Mouse (Mus musculus) erythroblast, adult 5-6 weeks (primary cell): Measurements from ENCODE around the gene Slc6a13. TPM values are rescaled to one million over a fixed set of nuclear protein-coding genes. Genes with fewer than 3 reads are reported as not detected.
A peak's percentile ranks its signal among the peaks of the same experiment; 100 is the strongest.

Source experiments
- ATAC-seq: replicated peaks from 2 replicates; pipeline ENCODE4 v1.8.0; 2016; ENCODE audit warnings: moderate number of reproducible peaks, mild to moderate bottlenecking, moderate TSS enrichment, inconsistent platforms; ENCODE audit not compliant: poor library complexity, low FRiP score, severe bottlenecking
- total RNA-seq, 2 experiments: library from RNA; stranded (forward) in 1 of 2; stranded (reverse) in 1 of 2; fragments of 150-400 nt in 1 of 2; fragments of 200-764, 138-1000 nt in 1 of 2; gene quantifications; 2 replicates each; pipeline versions ENCODE4 v1.2.3 to v1.2.4; 2015 to 2017; ENCODE audit warnings: low replicate concordance in 2 of 2

The Slc6a13 gene
- total RNA-seq (2015; ENCODE audit: low replicate concordance), result 1.7 and 3.1 TPM in 2 replicates
- total RNA-seq (2017; ENCODE audit: low replicate concordance), result 0.56 and 1.4 TPM in 2 replicates

DNA sequence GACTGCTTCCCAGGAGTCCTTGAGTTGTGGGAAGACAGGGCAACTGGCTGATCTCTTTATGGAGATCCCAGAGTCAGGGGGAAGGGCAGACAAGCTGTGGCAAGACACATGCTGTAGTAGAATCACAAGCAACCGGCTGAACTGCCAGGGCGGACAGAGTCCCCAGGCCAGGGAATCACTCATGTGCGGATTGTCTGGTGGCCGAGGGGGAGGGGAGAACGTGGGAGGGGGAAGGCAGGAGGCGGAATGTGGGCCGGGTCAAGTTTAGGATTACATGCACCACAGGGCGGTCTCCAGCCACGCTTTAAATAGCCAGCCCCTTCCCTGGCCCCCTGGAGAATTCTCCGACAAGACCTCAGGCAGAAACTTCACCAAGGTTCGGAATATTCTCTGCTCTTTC, at the start of gene Slc6a13:
TSS of gene Slc6a13 (plus strand) at position 274 of the 400 bp plus-strand sequence.
- no peak for ATAC-seq

DNA sequence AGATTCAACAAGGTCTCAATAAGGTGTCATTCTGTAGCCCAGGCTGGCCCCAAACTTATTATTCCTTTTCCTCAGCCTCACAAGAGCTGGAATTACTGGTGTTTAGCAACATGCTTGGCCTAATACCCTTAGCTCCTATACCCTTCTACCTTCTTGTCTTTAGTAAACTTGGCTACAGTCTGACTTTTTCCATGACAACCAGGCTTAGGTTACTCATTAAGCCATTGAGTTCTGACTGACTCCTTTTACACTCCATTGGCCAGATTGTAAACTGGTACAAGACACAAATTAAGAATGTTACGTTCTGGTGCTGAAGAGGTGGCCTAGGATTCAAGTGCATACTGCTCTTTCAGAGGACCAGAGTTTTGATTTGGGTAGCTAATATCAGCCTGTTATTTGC, 49.6 kb upstream of the Slc6a13 start:
- no peak for ATAC-seq

DNA sequence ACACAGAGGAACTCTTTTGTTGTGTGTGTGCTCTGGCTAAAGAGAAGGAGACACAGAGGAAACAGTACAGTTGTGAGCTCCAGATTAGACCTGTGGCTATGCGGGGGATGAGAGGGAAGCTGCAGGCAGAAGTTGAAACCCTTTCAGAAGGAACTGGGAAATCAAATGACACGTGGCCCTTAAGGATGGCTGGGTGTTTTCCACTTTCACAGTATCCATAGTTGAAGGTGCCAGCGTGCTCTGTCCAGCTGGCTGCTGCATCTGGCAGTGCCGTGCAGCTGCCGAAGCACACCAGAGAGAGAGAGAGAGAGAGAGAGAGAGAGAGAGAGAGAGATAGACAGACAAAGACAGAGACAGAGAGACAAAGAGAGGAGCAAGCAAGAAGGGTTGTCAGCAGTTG, 48.8 kb upstream of the Slc6a13 start:
- no peak for ATAC-seq

DNA sequence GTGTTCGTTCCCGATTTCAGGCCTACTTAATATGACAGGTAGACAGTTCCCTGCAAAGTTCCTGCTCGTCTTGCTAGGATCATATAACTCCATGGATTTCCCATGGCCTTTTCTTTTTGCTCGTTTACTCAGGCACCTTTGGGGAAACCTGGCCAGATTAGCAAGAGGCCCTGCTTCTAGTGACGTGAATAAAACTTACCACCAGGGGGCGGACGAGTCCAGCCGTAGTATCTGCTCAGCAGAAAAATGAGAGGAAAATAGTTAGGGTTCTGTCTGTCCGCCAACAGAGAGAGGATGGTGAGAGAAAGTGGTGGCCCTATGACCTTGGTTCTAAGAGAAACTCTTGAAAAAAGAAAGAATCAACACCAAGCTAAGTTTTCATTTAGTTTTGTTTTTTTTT, 39.5 kb upstream of the Slc6a13 start:
- ATAC-seq, result peak; percentile 90

DNA sequence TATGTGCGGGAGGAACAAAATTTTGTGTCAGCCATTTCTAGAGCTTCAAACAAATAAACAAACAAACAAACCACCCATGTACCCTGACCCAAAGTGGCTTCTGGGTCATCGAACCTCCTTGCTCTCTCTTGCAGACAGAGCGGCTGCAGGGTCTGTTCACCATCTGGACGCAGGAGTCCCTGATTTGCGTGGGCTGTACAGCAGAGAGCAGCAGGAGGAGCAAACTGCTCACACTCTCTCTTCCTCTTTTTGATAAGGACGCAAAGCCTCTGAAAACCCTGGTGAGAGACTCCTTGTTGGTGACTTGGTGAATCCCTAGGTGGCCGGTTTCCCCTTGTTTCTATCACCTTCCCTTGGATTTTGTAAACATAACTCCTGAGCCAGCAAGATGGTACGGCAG, 38.8 kb upstream of the Slc6a13 start:
- no peak for ATAC-seq

DNA sequence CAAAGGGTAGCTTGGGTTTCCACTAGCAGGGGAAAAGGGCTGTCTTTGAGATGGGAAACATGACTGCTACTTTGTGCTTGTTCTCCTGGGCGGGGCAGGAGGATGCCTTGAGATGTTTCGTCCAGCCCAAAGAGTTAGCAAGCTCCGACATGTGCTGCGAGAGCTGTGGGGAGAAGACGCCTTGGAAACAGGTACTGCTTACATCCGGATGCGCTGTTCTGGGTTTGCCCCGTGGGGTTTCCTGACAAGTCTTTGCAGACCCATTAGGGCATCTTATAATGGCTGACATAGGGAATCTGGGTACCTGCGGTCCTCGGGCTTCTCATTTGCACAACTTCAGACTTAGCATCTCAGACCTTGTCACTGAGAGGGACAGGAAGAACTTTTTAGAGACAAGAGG, 38.0 kb upstream of the Slc6a13 start:
- no peak for ATAC-seq

DNA sequence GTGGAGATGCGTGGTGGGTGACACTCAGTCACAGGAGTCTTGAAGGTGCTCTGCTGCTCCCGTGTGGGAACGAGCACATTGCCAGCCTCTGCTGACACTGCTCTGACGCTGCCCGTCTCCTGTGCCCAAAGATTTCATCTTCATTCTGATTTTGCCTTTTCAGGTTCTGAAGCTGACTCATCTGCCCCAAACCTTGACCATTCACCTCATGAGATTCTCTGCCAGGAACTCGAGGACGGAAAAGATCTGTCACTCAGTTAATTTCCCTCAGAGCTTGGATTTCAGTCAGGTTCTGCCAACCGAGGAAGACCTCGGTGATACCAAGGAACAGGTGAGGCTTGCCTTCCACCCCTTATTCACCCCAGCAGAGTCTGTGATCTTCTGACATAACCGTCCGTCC, 37.5 kb upstream of the Slc6a13 start:
- no peak for ATAC-seq

DNA sequence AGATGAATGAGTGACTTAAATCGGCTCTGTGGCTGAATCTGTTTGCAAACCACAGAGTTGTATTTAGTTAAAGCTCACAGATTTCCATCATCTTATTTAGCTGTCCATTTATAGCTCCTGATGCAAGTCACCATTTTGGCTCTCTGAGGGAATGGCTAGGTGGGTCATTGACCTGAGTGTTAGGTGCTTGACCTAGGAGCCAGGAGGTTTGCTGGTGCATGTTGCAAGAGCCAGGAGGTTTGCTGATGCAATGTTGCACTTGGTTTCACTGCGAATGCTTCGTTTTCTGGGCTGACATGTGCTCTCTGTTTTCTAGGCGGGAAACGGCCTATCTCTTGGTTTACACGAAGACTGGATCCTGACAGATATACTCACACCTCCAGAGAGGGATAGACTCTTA, 29.9 kb upstream of the Slc6a13 start:
- ATAC-seq, result no peak

DNA sequence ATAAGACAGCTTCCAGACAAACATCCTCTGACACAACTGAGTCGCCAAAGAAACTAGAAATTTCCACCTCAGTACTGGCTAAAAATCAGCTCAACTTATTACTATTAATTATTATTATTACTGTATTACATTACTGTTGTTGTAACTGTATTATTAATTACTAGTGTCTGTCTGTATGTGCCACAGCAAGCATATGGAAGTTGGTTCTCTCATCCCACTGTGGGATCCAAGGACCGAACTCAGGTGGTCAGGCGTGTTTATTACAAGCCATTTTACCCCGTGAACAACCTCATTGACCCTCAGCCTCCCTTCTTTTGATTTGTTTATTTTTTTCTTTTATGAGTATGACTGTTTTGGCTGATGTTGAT, 28.3 kb upstream of the Slc6a13 start:
- ATAC-seq, result peak; percentile 30

DNA sequence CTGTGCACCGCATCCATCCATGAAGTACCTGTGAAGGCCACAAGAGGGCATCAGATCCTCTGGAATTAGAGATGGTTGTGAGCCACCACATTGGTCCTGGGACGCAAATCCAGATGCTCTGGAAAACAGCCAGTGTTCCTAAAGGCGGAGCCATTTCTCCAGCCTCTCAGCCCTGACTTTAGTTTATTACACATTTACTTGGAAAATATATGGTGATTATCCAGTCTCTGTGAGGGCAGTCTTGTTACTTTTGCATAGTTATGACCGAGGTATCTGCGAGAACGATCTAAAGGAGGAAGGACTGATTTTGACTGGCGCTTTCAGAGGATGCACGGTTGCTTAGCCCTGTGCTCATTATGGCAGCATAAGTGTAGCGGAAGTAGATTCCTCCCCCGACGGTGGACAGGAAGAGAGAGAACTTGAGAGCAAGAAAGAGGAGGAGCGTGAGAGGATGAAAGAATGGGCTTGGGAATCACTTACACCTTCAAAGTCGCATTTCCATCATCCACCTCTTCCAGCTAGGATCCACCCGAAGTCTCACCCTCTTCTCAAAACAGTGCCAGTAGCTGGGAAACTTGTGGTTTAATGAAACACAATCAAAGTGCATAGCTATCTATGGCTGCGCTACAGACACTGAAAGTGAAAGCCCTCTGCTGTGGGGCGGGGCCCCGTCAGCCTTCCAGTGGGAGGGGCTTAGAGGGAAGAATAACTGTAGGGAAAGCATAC, 27.8 kb upstream of the Slc6a13 start:
- ATAC-seq, result peak; percentile 90

DNA sequence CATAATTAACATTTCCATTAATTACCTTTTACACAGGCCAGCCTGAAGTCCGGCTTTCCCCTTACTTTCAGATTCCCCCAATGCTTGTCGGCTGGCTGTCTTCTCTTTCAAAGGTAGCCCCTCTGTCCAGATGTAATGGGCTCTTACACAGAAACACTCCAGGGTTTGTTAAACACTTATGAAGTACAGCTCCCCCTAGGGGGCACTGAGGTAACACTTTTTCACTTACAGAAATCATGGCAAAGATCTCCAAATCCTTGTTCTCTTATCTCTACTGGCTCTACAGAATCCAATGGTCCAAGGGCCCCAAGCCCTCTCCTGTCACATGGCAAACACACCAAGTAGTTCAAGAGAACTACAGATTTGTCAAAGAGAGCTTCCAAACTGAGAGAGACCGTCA, 25.7 kb upstream of the Slc6a13 start:
- no peak for ATAC-seq

DNA sequence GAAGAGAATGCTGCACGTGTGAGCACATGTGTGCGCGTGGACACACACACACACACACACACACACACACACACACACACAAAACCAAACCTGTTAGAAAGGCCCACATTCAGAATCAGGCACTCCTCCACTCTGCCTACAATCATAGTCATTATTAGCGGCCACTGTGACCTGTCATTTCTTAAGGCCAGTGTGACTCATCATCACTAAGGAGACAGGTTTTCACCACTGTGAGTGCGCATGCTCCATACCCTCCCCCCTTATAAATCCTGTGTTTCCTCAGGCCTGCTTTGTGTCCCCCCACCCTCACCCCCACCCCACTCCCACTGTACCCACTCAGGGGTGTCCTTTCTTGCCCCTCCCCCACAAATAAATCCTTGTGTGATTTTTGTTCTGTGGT, 15.9 kb upstream of the Slc6a13 start:
- ATAC-seq, result no peak

DNA sequence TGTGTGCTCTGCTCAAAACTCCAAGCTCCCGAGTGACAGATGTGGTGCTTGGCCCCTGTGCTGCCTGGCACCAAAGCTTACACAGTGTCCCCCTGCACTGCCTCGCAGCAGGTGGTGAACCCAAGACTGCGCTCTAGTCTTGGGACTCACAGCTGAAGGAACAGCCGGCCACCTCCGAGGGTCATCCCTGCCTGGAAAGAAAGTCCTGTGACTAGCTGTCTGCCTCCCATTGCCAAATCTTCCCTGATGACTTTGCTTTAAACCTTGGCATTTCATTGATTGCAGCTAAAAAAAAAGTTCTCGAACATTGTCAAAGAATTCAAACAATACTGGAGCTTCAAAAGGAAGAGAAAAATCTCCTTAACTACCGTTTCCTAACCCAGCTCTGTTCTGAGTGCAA, 710 bp upstream of the Slc6a13 start:
- ATAC-seq, result no peak

DNA sequence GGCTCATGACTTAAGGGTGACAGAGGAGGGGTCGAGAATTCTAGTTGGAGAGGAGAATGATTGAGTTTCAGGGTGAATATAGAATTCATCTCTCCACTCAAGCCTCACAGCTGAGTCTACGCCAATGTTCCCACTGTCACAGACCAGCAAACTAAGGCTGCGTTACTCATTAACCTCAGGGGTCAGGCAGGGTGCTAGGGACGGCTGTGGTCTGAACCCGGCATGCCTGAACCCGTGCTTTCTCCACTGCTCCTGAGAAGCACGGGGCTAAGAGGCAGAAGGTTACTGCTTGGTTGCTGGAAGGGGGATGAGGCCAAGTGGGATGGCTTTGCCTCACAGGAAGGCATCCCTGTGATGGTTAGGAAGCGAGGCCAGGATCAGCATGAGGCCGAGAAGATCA, 477 bp downstream of the Slc6a13 start:
- no peak for ATAC-seq

DNA sequence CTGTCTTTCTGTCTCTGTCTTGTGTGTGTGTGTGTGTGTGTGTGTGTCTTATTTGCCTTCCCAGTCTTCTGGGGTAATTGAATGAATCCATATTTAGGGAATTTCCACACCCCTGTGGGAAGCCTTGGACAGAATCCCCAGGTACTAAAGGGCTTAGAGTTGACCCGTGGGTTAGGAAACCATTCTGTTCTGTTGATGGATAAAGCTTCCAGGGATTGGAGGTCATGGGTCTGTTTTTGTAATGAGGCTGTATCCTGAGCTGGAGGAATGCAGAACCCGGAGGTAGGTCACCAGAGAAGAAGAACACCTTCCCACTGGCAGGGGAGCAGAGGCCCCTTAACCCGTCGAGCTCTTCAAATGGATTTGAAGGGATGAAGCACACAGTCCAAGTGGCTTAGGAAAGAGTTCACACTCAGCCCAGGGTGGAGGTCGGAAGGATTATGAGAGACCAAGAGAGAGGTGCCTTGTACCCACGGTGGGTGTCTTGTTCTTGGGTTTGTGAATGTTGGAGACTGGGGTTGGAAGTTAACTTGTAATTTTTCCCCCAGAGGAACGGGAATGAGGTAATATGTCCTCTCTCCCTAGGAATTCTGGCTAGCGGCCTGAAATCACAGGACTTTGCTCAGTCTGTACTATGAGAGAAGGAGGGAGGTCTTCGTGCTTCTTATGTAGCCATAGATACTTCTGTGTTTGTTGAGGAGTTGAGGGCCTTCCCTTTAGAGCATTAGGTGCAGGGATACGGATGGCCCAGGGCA, 3.6 kb downstream of the Slc6a13 start:
- ATAC-seq, result no peak

DNA sequence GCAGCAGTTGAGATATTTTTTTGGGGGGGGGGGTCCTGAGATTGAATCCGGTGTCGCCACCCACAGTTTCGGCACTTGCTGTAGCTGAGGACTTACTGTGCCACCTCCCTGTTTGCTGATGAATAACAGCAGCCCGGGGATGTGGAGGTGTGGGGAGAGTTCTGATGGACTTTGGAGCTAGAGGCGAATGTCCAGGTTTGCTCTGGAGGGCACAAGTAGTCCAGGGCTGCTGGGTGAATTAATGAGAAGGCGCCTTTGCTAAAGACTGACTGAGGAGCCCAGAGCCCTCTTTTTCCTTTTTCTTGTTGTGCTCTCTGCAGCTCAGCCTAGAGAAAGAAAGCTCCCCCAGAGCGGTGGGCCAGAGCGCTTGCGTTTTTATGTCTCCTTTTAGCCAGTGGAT, 4.6 kb downstream of the Slc6a13 start:
- no peak for ATAC-seq

DNA sequence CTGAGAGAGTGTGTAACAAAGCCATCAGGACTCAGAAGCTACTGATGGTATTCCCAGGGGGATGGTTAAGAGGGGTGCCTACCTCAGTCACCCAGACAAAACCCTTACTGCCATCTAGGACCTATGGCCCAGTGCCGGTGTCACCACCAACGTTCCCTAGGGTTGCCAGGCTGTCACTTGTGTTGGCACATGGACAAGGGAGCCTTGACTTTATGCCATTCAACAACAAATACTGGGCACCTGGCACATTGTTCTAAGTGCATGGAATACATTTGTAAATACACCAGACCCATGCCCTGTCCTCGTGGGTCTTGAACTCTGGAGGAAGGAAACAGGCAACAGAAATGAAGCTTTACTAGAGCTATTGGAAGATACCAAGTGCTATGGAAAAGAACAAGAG, 5.5 kb downstream of the Slc6a13 start:
- no peak for ATAC-seq

DNA sequence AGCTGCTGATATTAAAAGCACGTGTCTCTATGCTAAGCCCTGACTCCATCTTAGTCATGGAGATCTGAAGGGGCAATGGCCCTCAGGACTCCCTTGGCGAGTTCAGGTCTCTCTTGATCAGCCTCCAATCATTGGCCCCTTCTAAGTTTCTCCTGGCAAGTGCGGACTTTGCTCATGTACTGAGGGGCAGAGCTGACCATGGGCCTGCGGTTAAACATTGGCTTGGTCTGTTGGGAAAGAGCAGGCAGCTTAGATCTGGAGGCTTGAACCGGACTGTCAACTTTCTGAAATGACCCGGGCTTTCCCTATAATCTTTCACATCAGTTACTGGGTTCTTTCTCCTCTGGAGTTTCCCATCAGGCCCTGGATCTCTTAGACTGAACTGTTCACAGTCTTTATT, 11.0 kb downstream of the Slc6a13 start:
- ATAC-seq, result no peak

DNA sequence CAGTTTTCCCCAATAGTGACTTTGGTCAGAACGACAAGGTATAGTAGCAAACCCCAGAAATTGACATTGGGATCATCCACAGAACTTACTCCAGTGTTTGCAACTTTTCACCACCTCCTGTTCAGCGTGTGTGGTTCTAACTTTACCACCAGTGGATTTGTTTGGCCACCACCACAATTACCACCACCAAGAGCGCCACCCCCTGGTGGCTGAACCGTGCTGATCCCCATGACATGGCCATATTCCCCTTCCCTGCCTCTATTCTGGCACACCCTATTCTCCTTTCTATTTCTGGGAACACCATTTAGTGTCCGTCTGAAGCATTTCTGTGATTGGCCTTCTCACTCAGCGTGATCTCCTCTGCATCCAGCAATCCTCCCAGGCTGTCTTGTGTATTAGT, 19.1 kb downstream of the Slc6a13 start:
- no peak for ATAC-seq

DNA sequence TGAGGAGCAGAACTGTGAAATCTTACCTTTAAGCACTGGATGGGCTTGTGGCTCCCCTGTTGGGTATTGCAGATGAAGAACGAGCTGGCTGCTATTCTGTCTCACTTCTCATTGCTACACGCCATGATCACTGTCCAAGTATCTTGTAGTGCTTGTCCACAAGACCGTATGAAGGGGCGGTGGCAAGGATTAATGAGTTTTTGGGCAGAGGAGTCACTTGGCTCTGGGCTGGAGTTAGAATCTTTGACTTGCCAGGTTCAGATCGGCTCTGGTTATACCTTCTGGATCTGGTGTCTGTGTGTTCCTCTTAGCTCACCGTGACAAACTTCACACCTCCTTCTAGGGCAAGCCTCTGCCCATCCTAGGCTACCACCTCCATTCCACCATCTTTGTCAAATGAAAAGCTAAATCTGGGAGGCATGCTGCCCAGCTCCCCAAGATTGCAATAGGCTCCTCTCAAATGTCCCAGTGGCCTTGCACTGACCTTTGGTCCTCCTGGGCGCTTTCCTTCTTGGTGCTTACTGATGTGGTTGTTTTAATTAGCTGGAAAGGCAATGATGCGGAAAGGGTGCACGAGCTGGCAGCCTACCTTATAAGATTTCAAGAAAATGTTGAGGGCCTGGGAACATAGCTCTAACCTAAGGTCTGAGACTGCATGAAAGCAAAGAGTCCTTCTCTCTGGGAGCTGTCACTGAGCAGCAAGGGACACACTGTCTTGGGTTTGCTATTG, 22.5 kb downstream of the Slc6a13 start:
- ATAC-seq, result no peak

DNA sequence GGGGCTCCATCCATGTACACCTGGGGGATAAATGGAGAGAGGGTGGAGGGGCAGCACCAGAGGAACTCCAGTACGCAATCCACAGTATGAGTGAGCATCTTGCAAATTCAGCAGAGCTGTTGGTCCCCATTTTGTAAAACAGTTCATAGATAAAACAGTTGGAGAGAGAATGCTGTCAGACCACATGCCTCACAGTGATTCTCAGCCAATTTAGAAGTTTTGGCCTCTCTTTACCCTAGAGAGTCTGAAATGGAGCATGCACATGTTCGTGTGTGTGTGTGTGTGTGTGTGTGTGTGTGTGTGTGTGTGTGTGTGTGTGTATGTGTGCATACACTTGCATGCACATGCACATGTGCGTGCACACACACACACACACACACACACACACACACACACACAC, 25.3 kb downstream of the Slc6a13 start:
- no peak for ATAC-seq
